Comparison of ENCODE assay signal across 19 mouse cellular contexts in the genomic region with DNA sequence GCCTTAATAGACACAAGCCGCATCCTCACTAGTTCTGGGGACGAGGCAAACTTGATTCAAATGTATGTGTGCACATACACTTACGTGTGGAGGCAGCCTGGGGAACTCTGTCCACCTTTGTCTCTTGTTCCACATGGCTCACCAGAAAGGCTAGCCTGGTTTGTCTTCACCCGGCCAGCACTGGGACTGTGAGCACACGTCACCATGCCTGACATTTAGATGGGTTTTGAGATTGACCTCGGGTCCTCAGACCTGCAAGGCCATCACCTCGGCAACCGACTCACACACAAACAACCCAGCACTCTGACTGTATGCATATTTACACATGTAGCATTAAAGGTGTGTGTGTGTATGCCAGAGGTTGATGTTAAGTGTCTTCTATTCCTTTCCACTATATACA. TPM values are rescaled to one million over a fixed set of nuclear protein-coding genes. Genes with fewer than 3 reads are reported as not detected.
DNase-seq lines count a peak whose midpoint lies in the region; ATAC-seq lines count a peak whose summit lies in the region.
"Had no signal": no experiment of that assay in that cellular context is flagged by ENCODE, and none has a peak within 500 bp of the region (broad histone marks: within the 10 kb centered on the region; RNA-seq: fewer than 3 reads in every experiment).

No protein-coding gene starts in this region.

- no peak for ATAC-seq in megakaryocyte, adult 5-6 weeks (ENCODE audit: poor library complexity, severe bottlenecking)
- ATAC-seq: forebrain, embryonic 14.5 days; forebrain, embryonic 16.5 days had no signal

- DNase-seq in adrenal gland, adult 2 months = peak; percentile 57
- DNase-seq in adrenal gland, postnatal 25 days = no peak
- peak; percentile 33 for DNase-seq in adrenal gland, adult 8-10 months
- DNase-seq in adrenal gland, postnatal 10 days = peak; percentile 26
- peak; percentile 54 to 60 for DNase-seq in adrenal gland, postnatal 36 days
- no peak for DNase-seq in lung, postnatal 25 days (ENCODE audit: low spot score)
- DNase-seq: cerebellum, adult 11 months; cerebellum, adult 18-20 months; cerebellum, adult 8-10 months; cerebellum, adult 9-11 months; cerebellum, postnatal 14 days; cerebellum, postnatal 36 days; embryo, embryonic 11 days had no signal

RNA-seq across cellular contexts. Expression of a gene that starts 8.8 kb away (rescaled TPM):
- total RNA-seq in adrenal gland, adult 2 months (2021) = 1 to 10 TPM; 1.3 to 3.5 TPM
- 3.3 TPM in 2 replicates for polyA plus RNA-seq in adrenal gland, adult 2 months (2012; rRNA removed)
- total RNA-seq in adrenal gland, postnatal 25 days (2021) = 1.4 and 1.9 TPM in 2 replicates
- total RNA-seq in adrenal gland, adult 8-10 months (2022) = 1 to 10 TPM; 3.0 to 4.7 (median 4.1) TPM
- 1 to 10 TPM; 1.5 to 2.6 TPM for total RNA-seq in adrenal gland, postnatal 10 days (2021)
- total RNA-seq in adrenal gland, postnatal 36 days (2021) = 1 to 10 TPM; 1.2 to 1.7 TPM
- total RNA-seq in megakaryocyte, adult 5-6 weeks (2015) = not detected in 2 replicates
- total RNA-seq in megakaryocyte, adult 5-6 weeks (2017) = not detected in 2 replicates
- total RNA-seq: common myeloid progenitor, adult 5-6 weeks; MEL had no signal
- polyA plus RNA-seq: erythroblast, embryonic 14.5 days had no signal

RNA-seq across cellular contexts. Expression of a gene that starts 59.6 kb away (rescaled TPM):
- 10 to 100 TPM; 28.2 to 69.0 TPM for total RNA-seq in adrenal gland, adult 2 months (2021)
- 2.9 and 4.5 TPM in 2 replicates for polyA plus RNA-seq in adrenal gland, adult 2 months (2012; rRNA removed)
- 34.7 and 37.6 TPM in 2 replicates for total RNA-seq in adrenal gland, postnatal 25 days (2021)
- total RNA-seq in adrenal gland, adult 8-10 months (2022) = 10 to 100 TPM; 33.4 to 61.1 (median 37.6) TPM
- 10 to 100 TPM; 22.8 to 25.1 TPM for total RNA-seq in adrenal gland, postnatal 10 days (2021)
- total RNA-seq in adrenal gland, postnatal 36 days (2021) = 10 to 100 TPM; 34.0 to 51.6 TPM
- 31.2 and 34.3 TPM in 2 replicates for total RNA-seq in megakaryocyte, adult 5-6 weeks (2015)
- 49.0 and 49.9 TPM in 2 replicates for total RNA-seq in megakaryocyte, adult 5-6 weeks (2017)

Comparison
In these comparisons a context has a peak if more than half of its experiments do, and no peak if none do; other contexts are left out.
1. DNase-seq: peak in adrenal gland, adult 2 months (single experiment), adrenal gland, adult 8-10 months (single experiment), adrenal gland, postnatal 10 days (single experiment) and adrenal gland, postnatal 36 days (2 of 2); none in adrenal gland, postnatal 25 days (single experiment) and lung, postnatal 25 days (single experiment).